ENCODE assay signal across 7 mouse cellular contexts in genomic region chr7:25688810-25689586, GRCm38 (mm10). TPM values are rescaled to one million over a fixed set of nuclear protein-coding genes. Genes with fewer than 3 reads are reported as not detected.
DNase-seq lines count a peak whose midpoint lies in the region; ATAC-seq and TF ChIP-seq lines count a peak whose summit lies in the region.

No protein-coding gene starts in this region.

- CTCF ChIA-PET in Patski (lab: Charles Lee), result interaction anchor here (1.8 kb wide), 1 partner anchor 66 kb away, joined by 4 read pairs; no protein-coding TSS in a partner anchor

- H3K9ac ChIP-seq in heart, adult 2 months (ENCODE audit: low read depth, low read length), result peak overlapping the region; percentile 87

- under 1% methylated on average over 49 of the region's 52 CpGs for WGBS in heart, adult 2 months
- WGBS in kidney, adult 2 months, result under 1% methylated on average over 52 of the region's 52 CpGs

- ATAC-seq in Patski, result peak; percentile 28

- in situ Hi-C loops in Patski (cut with MboI; ENCODE audit: low pct_unique_long_range_greater_than_20kb), result no loop called here

- TF ChIP-seq CTCF in Patski (IDR thresholded peaks at IDR 0.05), result no peak
- no peak for TF ChIP-seq CTCF in cortical plate, adult 2 months (IDR thresholded peaks at IDR 0.05; ENCODE audit: extremely low read depth, insufficient read depth, low read length)
- peak; percentile 18 for TF ChIP-seq CTCF in heart, adult 2 months (IDR thresholded peaks at IDR 0.05)
- no peak for TF ChIP-seq CTCF in kidney, adult 2 months (conservative IDR thresholded peaks at IDR 0.05; ENCODE audit: insufficient read depth, insufficient read length, low read depth, low read length)

- peak; percentile 65 for TF ChIP-seq EP300 in heart, adult 2 months (IDR thresholded peaks at IDR 0.05; ENCODE audit: insufficient read depth, low read depth, low read length)

- no peaks in the 10 kb centered on the region for H3K79me2 ChIP-seq in heart, adult 2 months (replicated peaks; ENCODE audit: control insufficient read depth, insufficient read depth, low read length)

- H3K4me1 ChIP-seq in cortical plate, adult 2 months (ENCODE audit: control insufficient read depth, insufficient read depth, low read length), result peaks cover 2% of the 10 kb centered on the region; the same call in 1 of the 2 replicates
- H3K4me1 ChIP-seq in heart, adult 2 months (ENCODE audit: control insufficient read depth, insufficient read depth, low read length), result no peaks in the 10 kb centered on the region; the same call in 1 of the 2 replicates
- H3K4me1 ChIP-seq in kidney, adult 2 months (ENCODE audit: control insufficient read depth, insufficient read depth, low read length), result peaks cover 7% of the 10 kb centered on the region; the same call in 1 of the 2 replicates

- no peak overlapping the region for H3K27ac ChIP-seq in cortical plate, adult 2 months (ENCODE audit: insufficient read depth, low read length)
- H3K27ac ChIP-seq in heart, adult 2 months, result peak overlapping the region; percentile 91
- H3K27ac ChIP-seq in kidney, adult 2 months (ENCODE audit: insufficient read depth, low read depth, low read length), result peak overlapping the region; percentile 28

- intact Hi-C loops in heart, adult 2 months (cut with DNase I), result loop anchor here (1.0 to 5.0 kb wide), 2 partner anchors 19 to 118 kb away; no protein-coding TSS in a partner anchor

- peak overlapping the region; percentile 28 for H3K4me3 ChIP-seq in cortical plate, adult 2 months (ENCODE audit: insufficient read depth, low read length)
- H3K4me3 ChIP-seq in heart, adult 2 months, result peak overlapping the region; percentile 64
- peak overlapping the region; percentile 84 for H3K4me3 ChIP-seq in kidney, adult 2 months (ENCODE audit: insufficient read depth, low read depth, low read length)

- TF ChIP-seq POLR2A in cortical plate, adult 2 months (IDR thresholded peaks at IDR 0.05; ENCODE audit: extremely low read depth, insufficient read depth, low read length), result no peak
- TF ChIP-seq POLR2A in heart, adult 2 months (IDR thresholded peaks at IDR 0.05; ENCODE audit: insufficient read depth, low read depth, low read length), result no peak
- no peak for TF ChIP-seq POLR2A in kidney, adult 2 months (IDR thresholded peaks at IDR 0.05; ENCODE audit: low read depth, low read length)

- DNase-seq in Patski (ENCODE audit: low read depth, low spot score), result no peak
- peak; percentile 85 to 90 for DNase-seq in heart, adult 2 months
- DNase-seq in kidney, adult 2 months, result peak; percentile 87
- peak; percentile 92 for DNase-seq in lung, postnatal 10 days
- DNase-seq in skeletal muscle tissue, adult 2 months (ENCODE audit: low read depth, low spot score), result peak; percentile 77
- DNase-seq in right cerebral cortex, adult 2 months (ENCODE audit: low spot score in 2 of 2), result no peak

- POLR2A ChIA-PET in Patski (lab: Charles Lee), result interaction anchor here (1.0 kb wide), 1 partner anchor 30 kb away, joined by 3 read pairs; no protein-coding TSS in a partner anchor

- no peaks in the 10 kb centered on the region for H3K27me3 ChIP-seq in Patski
- H3K27me3 ChIP-seq in heart, adult 2 months (ENCODE audit: control insufficient read depth, insufficient read depth, low read length), result no peaks in the 10 kb centered on the region
- no peaks in the 10 kb centered on the region for H3K27me3 ChIP-seq in kidney, adult 2 months (replicated peaks; ENCODE audit: control insufficient read depth, insufficient read depth, low read length)

- H3K36me3 ChIP-seq in heart, adult 2 months (ENCODE audit: control insufficient read depth, insufficient read depth, low read length), result no peaks in the 10 kb centered on the region
- no peaks in the 10 kb centered on the region for H3K36me3 ChIP-seq in kidney, adult 2 months (ENCODE audit: control insufficient read depth, insufficient read depth, low read length)

RNA-seq across cellular contexts. Expression of gene Tgfb1, which starts 2.2 kb away (rescaled TPM):
- 29.7 TPM for polyA plus RNA-seq in Patski (2021)
- polyA plus RNA-seq in cortical plate, adult 2 months (2012; rRNA removed), result 5.6 and 6.2 TPM in 2 replicates
- 10 to 100 TPM; 21.5 to 22.5 TPM for total RNA-seq in heart, adult 2 months (2021)
- polyA plus RNA-seq in heart, adult 2 months (2012; rRNA removed), result 16.3 and 24.7 TPM in 2 replicates
- 18.9 and 24.5 TPM in 2 replicates for polyA plus RNA-seq in kidney, adult 2 months (2012; rRNA removed)

RNA-seq across cellular contexts. Expression of gene B9d2, which starts 8.4 kb away (rescaled TPM):
- polyA plus RNA-seq in Patski (2021), result 40.2 TPM
- polyA plus RNA-seq in cortical plate, adult 2 months (2012; rRNA removed), result 38.8 and 42.4 TPM in 2 replicates
- 10 to 100 TPM in 1 of 2 experiments, 1 to 10 TPM in 1; 7.9 to 10.2 TPM for total RNA-seq in heart, adult 2 months (2021)
- 31.5 and 32.2 TPM in 2 replicates for polyA plus RNA-seq in heart, adult 2 months (2012; rRNA removed)
- 63.1 and 70.4 TPM in 2 replicates for polyA plus RNA-seq in kidney, adult 2 months (2012; rRNA removed)

RNA-seq across cellular contexts. Expression of gene Tmem91, which starts 14.0 kb away (rescaled TPM):
- polyA plus RNA-seq in Patski (2021), result 0.49 TPM
- 30.3 and 37.6 TPM in 2 replicates for polyA plus RNA-seq in cortical plate, adult 2 months (2012; rRNA removed)
- not detected for total RNA-seq in heart, adult 2 months (2021)
- polyA plus RNA-seq in heart, adult 2 months (2012; rRNA removed), result 1.1 TPM in 1 of 2 replicates, not detected in the other
- 0.27 and 0.48 TPM in 2 replicates for polyA plus RNA-seq in kidney, adult 2 months (2012; rRNA removed)

RNA-seq across cellular contexts. Expression of gene Ccdc97, which starts 29.9 kb away (rescaled TPM):
- 33.7 TPM for polyA plus RNA-seq in Patski (2021)
- 57.9 and 58.5 TPM in 2 replicates for polyA plus RNA-seq in cortical plate, adult 2 months (2012; rRNA removed)
- total RNA-seq in heart, adult 2 months (2021), result 10 to 100 TPM; 51.8 to 59.3 TPM
- 62.9 and 72.6 TPM in 2 replicates for polyA plus RNA-seq in heart, adult 2 months (2012; rRNA removed)
- polyA plus RNA-seq in kidney, adult 2 months (2012; rRNA removed), result 52.5 and 53.5 TPM in 2 replicates

RNA-seq across cellular contexts. Expression of gene Exosc5, which starts 30.0 kb away (rescaled TPM):
- polyA plus RNA-seq in Patski (2021), result 32.9 TPM
- polyA plus RNA-seq in cortical plate, adult 2 months (2012; rRNA removed), result 31.3 and 31.5 TPM in 2 replicates
- total RNA-seq in heart, adult 2 months (2021), result 10 to 100 TPM; 16.6 to 20.5 TPM
- 21.0 and 23.5 TPM in 2 replicates for polyA plus RNA-seq in heart, adult 2 months (2012; rRNA removed)
- 64.9 and 70.1 TPM in 2 replicates for polyA plus RNA-seq in kidney, adult 2 months (2012; rRNA removed)

Comparison
In these comparisons a context has a peak if more than half of its experiments do, and no peak if none do; other contexts are left out.
1. DNase-seq: peak in heart, adult 2 months (2 of 2), kidney, adult 2 months (single experiment), lung, postnatal 10 days (single experiment) and skeletal muscle tissue, adult 2 months (single experiment); none in Patski (single experiment) and right cerebral cortex, adult 2 months (0 of 2).
2. H3K4me3 ChIP-seq: peak in every context shown above with its lines; median percentile 84 in kidney, adult 2 months; 64 in heart, adult 2 months; 28 in cortical plate, adult 2 months.
3. RNA of gene Tmem91, which starts 14.0 kb away (polyA plus RNA-seq): 30.3 to 37.6 TPM in cortical plate, adult 2 months; 0.49 TPM in Patski (single experiment), 0.27 to 0.48 TPM in kidney, adult 2 months and 1.1 TPM in heart, adult 2 months; every median in the first group is over 10 times any median in the second.